Mouse (Mus musculus) kidney, postnatal 0 days (tissue): Measurements from ENCODE around the gene Man2a1. TPM values are rescaled to one million over a fixed set of nuclear protein-coding genes. Genes with fewer than 3 reads are reported as not detected.

Experiments used
- ATAC-seq: fragments of 200-750 bp; cut with Nextera tagmentation; replicated peaks from 2 replicates; pipeline ENCODE4 v1.8.0; 2017; ENCODE audit warnings: low read depth, moderate number of reproducible peaks, moderate TSS enrichment, moderate library complexity; ENCODE audit not compliant: low FRiP score
- DNase-seq: peaks from one replicate; pipeline ENCODE4 v3.0.0-alpha.2; 2016; ENCODE audit warnings: low spot score
- H3K27ac ChIP-seq: fragments of 300-500 bp; sonication (generic); 2 replicates; pipeline ENCODE4 v1.5.1; 2014; ENCODE audit warnings: mild to moderate bottlenecking
- H3K27me3 ChIP-seq: fragments of 300-500 bp; sonication (generic); 2 replicates; pipeline ENCODE4 v1.6.1; 2014; ENCODE audit warnings: low read length, mixed read lengths; ENCODE audit not compliant: insufficient read depth
- H3K36me3 ChIP-seq: fragments of 300-500 bp; sonication (generic); 2 replicates; pipeline ENCODE4 v1.6.1; 2014; ENCODE audit warnings: low read length, mixed read lengths; ENCODE audit not compliant: insufficient read depth
- H3K4me1 ChIP-seq: fragments of 300-500 bp; sonication (generic); replicated peaks from 2 replicates; pipeline ENCODE4 v1.6.1; 2014; ENCODE audit warnings: antibody characterized with exemption, low read length, mixed read lengths; ENCODE audit not compliant: insufficient read depth
- H3K4me2 ChIP-seq: fragments of 300-500 bp; sonication (generic); 2 replicates; pipeline ENCODE4 v1.6.1; 2014; ENCODE audit warnings: mild to moderate bottlenecking, low read length, moderate library complexity, mixed read lengths
- H3K4me3 ChIP-seq: fragments of 300-500 bp; sonication (generic); replicated peaks from 2 replicates; pipeline ENCODE4 v1.5.1; 2014; ENCODE audit warnings: low read depth, low read length
- H3K9ac ChIP-seq: fragments of 300-500 bp; sonication (generic); 2 replicates; pipeline ENCODE4 v1.6.1; 2014; ENCODE audit warnings: low read depth, low read length
- H3K9me3 ChIP-seq: fragments of 300-500 bp; sonication (generic); replicated peaks from 2 replicates; pipeline ENCODE4 v1.6.1; 2016; ENCODE audit warnings: low read length, inconsistent platforms, mixed read lengths
- CTCF ChIP-seq: IDR thresholded peaks from 2 replicates; pipeline ENCODE4 v1.5.1; 2016; ENCODE audit warnings: antibody characterized with exemption, low read depth, mild to moderate bottlenecking, moderate library complexity
- WGBS: fragments of 180-500 bp; shearing (Covaris S2); extraction: QIAGEN DNeasy Blood & Tissue Kit; methylation state at CpG from one replicate; pipeline ENCODE4 v1.1.7; 2014; 5-methylcytosine and 5-hydroxymethylcytosine counted together
- polyA plus RNA-seq: library from polyadenylated mRNA; unstranded; fragments of >200 nt; fragmentation: Nextera tagmentation; extraction: Ambion mirVana; gene quantifications from 2 replicates; pipeline ENCODE4 v1.2.1, GENCODE M21; 2015

Man2a1 gene
- polyA plus RNA-seq, 1 experiment from 2014 or later = 9.9 TPM

DNA sequence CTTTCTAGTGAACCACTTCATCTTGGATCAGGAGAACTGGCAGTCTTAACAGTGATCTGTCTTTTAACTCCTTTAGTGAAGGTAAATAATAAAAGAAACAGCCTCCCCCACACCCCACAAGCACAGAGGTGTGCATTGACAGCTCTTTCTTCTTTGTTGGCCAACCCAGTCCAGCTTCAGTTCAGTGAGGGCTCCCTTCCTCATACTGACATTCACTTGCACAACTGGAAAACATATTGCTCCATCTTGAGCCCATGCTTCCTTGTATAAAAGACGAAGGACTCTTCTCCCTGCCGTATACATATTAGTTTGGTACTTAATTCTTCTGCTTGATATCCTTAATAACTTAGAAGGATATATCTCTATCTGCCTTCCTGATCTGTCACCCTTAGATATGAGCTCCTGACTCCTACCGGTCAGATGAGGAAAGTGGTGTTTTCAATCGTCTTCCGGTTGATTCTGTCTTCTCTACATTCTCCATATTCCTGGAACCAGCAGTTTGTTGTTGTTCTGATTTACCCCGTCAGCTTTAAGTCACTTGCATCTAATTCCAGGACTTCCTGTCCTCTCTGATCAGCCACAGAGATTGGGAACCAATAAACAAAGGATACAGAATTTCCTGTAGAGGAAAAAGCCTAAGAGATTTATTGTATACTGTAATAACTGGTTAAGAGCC lies 8.5 kb downstream of the Man2a1 start:
- H3K9ac ChIP-seq = no peak overlapping the region
- H3K36me3 ChIP-seq = no peaks in the 10 kb centered on the region; the same call in 1 of the 2 replicates
- H3K9me3 ChIP-seq = no peaks in the 10 kb centered on the region
- ATAC-seq (no peak), DNase-seq (peak; percentile 63)
- H3K27me3 ChIP-seq = no peaks in the 10 kb centered on the region
- H3K27ac ChIP-seq = peak overlapping the region; percentile 60; the same call in 1 of the 2 replicates
- H3K4me3 ChIP-seq = no peak overlapping the region
- H3K4me1 ChIP-seq = peaks cover 7% of the 10 kb centered on the region
- TF ChIP-seq CTCF = peak; percentile 53
- H3K4me2 ChIP-seq = no peak overlapping the region
- 66% methylated on average over 6 of the region's 6 CpGs for WGBS

DNA sequence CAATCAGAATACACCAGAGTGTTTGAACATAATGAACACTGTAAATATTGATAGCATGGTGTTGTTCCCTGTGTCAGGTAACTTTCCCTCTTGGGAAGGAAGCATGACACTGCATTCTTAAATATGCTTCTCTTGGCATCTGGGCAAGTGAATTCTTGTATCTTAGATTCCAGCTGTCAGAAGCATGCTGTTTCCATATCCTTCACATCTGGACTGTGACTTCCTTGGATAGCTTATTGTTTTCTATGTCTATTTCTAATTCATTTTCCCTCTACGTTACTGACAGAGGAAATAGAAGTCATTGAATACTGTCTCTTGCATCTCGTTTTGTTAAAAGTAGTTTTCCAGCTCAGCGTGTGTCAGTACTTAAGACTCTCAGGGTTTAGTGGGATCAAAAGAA lies 9.2 kb downstream of the Man2a1 start:
- Histone ChIP-seq H3K9me3 (no peaks in the 10 kb centered on the region), H3K9ac (no peak overlapping the region), H3K36me3 (no peaks in the 10 kb centered on the region; the same call in 1 of the 2 replicates), H3K4me3 (no peak overlapping the region), H3K27me3 (no peaks in the 10 kb centered on the region), H3K27ac (no peak overlapping the region), H3K4me1 (peaks cover under 1% of the 10 kb centered on the region), H3K4me2 (no peak overlapping the region)
- ATAC-seq (no peak), DNase-seq (peak; percentile 41)
- TF ChIP-seq CTCF = no peak
- 54% methylated on average over 3 of the region's 3 CpGs for WGBS

DNA sequence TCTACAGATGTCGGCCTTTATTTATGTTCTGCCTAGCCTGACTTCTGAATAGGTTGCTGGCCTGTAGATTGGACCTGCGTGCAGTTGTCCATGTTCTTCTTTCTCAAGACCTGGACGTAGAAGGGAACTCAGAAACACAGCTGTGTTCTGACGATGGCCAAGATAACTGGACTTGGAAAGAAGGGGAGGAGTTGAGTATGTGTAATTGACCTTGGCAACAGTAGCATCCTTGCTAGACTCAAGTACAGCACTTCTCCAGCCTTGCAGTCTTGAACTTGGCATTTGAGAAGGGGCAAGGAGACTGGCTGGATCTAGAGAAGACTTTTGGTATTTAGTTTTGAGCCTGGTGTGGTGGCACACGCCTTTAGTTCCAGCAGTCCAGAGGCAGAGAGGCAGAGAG lies 10.9 kb downstream of the Man2a1 start:
- no peak overlapping the region for H3K4me3 ChIP-seq
- no peak overlapping the region for H3K27ac ChIP-seq
- WGBS = 71% methylated on average over 5 of the region's 5 CpGs
- H3K9me3 ChIP-seq = no peaks in the 10 kb centered on the region
- DNase-seq = no peak
- H3K4me2 ChIP-seq = no peak overlapping the region
- H3K4me1 ChIP-seq = peaks cover 7% of the 10 kb centered on the region
- no peaks in the 10 kb centered on the region for H3K27me3 ChIP-seq
- no peak for TF ChIP-seq CTCF
- H3K9ac ChIP-seq = no peak overlapping the region
- ATAC-seq = no peak
- H3K36me3 ChIP-seq = no peaks in the 10 kb centered on the region; the same call in 1 of the 2 replicates

DNA sequence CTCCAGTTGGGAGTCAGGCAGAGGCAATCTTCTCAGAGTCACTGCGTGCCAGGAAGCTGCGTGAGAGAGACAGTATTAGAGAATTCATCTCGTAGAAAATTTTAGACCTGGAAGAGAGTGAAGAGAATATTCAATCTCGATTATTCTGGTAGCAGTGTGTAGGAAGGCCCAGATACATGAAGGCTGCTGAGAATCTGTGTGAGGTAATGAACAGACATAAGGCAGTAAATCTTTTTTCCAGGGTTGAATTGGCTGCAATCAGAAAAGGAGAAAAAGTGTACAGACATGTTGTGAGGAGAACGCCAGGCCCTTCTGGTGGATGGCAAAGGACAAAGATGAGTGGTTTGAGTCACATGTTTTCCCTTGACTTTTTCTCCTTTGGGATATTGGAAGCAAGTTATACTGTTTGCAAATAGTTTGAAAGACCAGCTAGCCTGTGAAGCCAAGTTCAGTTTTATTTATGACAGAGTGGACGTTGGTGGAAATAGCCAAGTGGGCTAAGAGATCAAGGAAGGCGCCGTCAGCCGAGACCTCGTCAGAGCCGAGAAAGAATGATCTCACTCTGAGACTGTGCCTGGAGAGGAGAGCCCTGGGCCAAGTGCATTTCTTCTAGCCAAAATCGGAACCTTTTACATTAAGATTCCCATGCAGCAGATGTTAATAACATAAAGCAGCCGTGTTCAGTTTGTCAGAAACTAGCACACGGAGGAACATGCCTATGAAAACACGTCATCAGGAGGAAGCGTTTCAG lies 11.8 kb downstream of the Man2a1 start:
- Histone ChIP-seq H3K4me3 (no peak overlapping the region), H3K27ac (no peak overlapping the region), H3K36me3 (no peaks in the 10 kb centered on the region; the same call in 1 of the 2 replicates), H3K4me1 (peaks cover 7% of the 10 kb centered on the region), H3K9me3 (no peaks in the 10 kb centered on the region), H3K9ac (no peak overlapping the region), H3K27me3 (no peaks in the 10 kb centered on the region), H3K4me2 (no peak overlapping the region)
- TF ChIP-seq CTCF = no peak
- WGBS = 76% methylated on average over 16 of the region's 16 CpGs
- DNase-seq (peak; percentile 51), ATAC-seq (no peak)

DNA sequence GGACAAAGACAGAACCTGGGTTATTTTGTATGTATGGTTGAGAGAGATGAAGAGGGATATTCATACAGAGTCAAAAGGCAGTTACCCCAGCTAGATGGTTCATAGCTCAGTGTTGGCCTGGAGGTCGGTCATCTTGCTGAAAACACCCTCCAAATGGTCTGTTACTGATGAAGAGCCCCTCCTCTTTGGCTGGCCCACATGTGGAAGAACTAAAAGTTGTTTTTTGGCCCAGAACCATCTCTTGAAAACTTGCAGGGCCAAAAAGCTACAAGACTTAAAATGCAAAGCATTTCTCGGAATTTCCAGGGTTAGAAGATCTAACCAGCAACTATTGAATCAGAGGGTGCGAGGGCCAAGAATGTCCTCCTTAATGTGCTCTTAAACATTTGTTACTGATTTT lies 12.4 kb downstream of the Man2a1 start:
- peak overlapping the region; percentile 42 for H3K27ac ChIP-seq

DNA sequence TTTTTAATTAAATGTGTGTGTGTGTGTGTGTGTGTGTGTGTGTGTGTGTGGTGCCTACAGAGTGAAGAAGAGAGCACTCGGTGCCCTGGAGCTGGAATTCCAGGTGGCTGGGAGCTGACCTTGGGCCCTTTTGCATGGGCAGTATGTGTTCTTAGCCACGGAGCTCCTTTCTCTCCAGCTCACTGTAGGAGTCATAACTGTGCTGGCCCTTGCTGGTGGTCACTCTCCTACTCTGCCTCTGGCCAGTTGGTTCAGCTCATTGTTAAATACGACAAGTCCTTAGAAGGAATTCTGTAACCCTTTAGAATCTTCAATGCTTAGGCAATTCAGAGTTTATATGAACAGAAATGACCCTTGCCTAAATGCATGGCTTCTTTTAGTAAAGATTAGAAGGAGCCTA lies 12.8 kb downstream of the Man2a1 start:
- ATAC-seq = no peak
- no peak overlapping the region for H3K9ac ChIP-seq
- no peaks in the 10 kb centered on the region for H3K9me3 ChIP-seq
- peaks cover 7% of the 10 kb centered on the region for H3K4me1 ChIP-seq
- no peaks in the 10 kb centered on the region for H3K27me3 ChIP-seq
- TF ChIP-seq CTCF = no peak
- no peak overlapping the region for H3K4me2 ChIP-seq
- H3K36me3 ChIP-seq = no peaks in the 10 kb centered on the region; the same call in 1 of the 2 replicates
- peak overlapping the region; percentile 42 for H3K27ac ChIP-seq
- DNase-seq = peak; percentile 69
- H3K4me3 ChIP-seq = no peak overlapping the region
- 36% methylated on average over 3 of the region's 3 CpGs for WGBS

More for the DNA sequence above, 12.4 kb downstream of the Man2a1 start:
- peak; percentile 69 for DNase-seq
- 60% methylated on average over 3 of the region's 3 CpGs for WGBS
- H3K27me3 ChIP-seq = no peaks in the 10 kb centered on the region
- no peaks in the 10 kb centered on the region for H3K9me3 ChIP-seq
- H3K4me3 ChIP-seq = no peak overlapping the region
- no peak overlapping the region for H3K4me2 ChIP-seq
- H3K36me3 ChIP-seq = no peaks in the 10 kb centered on the region; the same call in 1 of the 2 replicates
- H3K4me1 ChIP-seq = peaks cover 7% of the 10 kb centered on the region
- H3K9ac ChIP-seq = no peak overlapping the region
- no peak for ATAC-seq
- TF ChIP-seq CTCF = no peak
